Mouse (Mus musculus) ES-E14 (cell line): ENCODE data around the gene 4921504E06Rik.

Source experiments
- CHD2 ChIP-seq: IDR thresholded peaks from 2 replicates; pipeline ENCODE4 v1.6.1; 2014; ENCODE audit warnings: mild to moderate bottlenecking, low read depth, low read length, inconsistent platforms
- HCFC1 ChIP-seq: IDR thresholded peaks from 2 replicates; pipeline ENCODE4 v1.6.1; 2012; ENCODE audit warnings: low read length, inconsistent platforms, borderline replicate concordance; ENCODE audit not compliant: insufficient read depth
- MAFK ChIP-seq: IDR thresholded peaks from 2 replicates; pipeline ENCODE4 v1.6.1; 2014; ENCODE audit warnings: mild to moderate bottlenecking, low read depth, low read length, inconsistent platforms; ENCODE audit not compliant: insufficient read depth
- ZC3H11A ChIP-seq: IDR thresholded peaks from 2 replicates; pipeline ENCODE4 v1.6.1; 2012; ENCODE audit warnings: low read depth, mild to moderate bottlenecking, inconsistent platforms, low read length, borderline replicate concordance
- ZNF384 ChIP-seq: IDR thresholded peaks from 2 replicates; pipeline ENCODE4 v1.6.1; 2012; ENCODE audit warnings: low read depth, low read length, inconsistent platforms

GRCm38 (mm10) chr2:19452531-19453055, 101.1 kb downstream of the 4921504E06Rik start:
- TF ChIP-seq ZNF384 (no peak), ZC3H11A (no peak), MAFK (no peak), HCFC1 (no peak), CHD2 (no peak)
